Mouse (Mus musculus): ENCODE measurements around the gene Gm13178. TPM values are rescaled to one million over a fixed set of nuclear protein-coding genes. Genes with fewer than 3 reads are reported as not detected.

Gene Gm13178
- total RNA-seq (2015; ENCODE audit: low replicate concordance), result not detected in 2 replicates
- total RNA-seq (2017; ENCODE audit: low replicate concordance), result not detected in 2 replicates

- ATAC-seq (replicated peaks; ENCODE audit: low FRiP score, poor library complexity, severe bottlenecking), result no peak
Measured at GRCm38 (mm10) chr4:144721304-144721703, at the start of gene Gm13178. Gene Gm13178, minus strand, starts transcription at chr4:144721404.

GRCm38 (mm10) chr4:144765722-144766121 is 44.5 kb upstream of the Gm13178 start:
- no peak for ATAC-seq (replicated peaks; ENCODE audit: low FRiP score, poor library complexity, severe bottlenecking)

DNA sequence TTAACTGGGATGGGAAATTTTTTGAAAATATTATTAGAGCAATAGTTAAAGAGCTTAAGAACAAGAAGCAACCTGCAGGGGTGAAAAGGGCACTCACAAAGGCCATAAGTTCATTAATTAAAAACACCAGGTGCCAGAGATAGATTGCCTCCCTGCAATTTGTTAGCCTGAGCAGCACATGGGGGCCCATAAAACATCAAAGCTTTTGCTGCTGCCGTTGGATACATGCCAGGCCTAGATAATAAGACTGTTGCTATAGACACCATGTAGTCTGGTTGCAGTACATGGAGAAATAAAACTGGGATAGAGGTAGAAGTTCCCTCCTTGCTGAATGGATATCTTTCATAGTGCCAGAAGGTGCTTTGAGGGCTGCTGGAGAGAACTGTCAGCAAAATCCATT is 27.9 kb upstream of the Gm13178 start:
- ATAC-seq (replicated peaks; ENCODE audit: low FRiP score, poor library complexity, severe bottlenecking), result no peak

DNA sequence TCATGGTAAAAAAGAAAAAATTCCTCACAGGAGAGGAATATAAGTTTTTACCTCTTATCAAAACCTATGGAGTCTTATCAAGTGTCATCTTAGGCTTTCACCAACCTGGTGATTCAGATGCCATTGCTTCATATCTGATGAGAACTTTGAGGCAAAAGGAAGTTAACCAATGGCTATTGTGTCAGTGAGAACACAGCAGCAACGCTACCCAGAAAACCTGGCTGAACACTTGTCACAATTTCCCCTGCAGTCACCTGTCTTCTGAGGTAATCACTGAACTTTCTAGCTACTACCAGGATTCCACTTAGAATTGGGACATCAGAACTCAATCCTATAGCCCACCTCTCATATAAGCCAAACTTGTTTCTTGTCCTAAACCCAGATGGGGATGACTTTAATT is 1.5 kb downstream of the Gm13178 start:
- ATAC-seq (replicated peaks; ENCODE audit: low FRiP score, poor library complexity, severe bottlenecking), result no peak

- no peak for ATAC-seq (replicated peaks; ENCODE audit: low FRiP score, poor library complexity, severe bottlenecking)
Measured at GRCm38 (mm10) chr4:144718288-144718687, 2.9 kb downstream of the Gm13178 start.

GRCm38 (mm10) chr4:144686268-144686667 is 34.9 kb downstream of the Gm13178 start, which contains the start of gene Gm436:
Gene Gm436, minus strand, starts transcription at chr4:144686368.
- no peak for ATAC-seq (replicated peaks; ENCODE audit: low FRiP score, poor library complexity, severe bottlenecking)

Other genes starting within 250 kb of the Gm13178 start
- not detected in 2 replicates for gene 9430007A20Rik, start 201.6 kb downstream of the Gm13178 start, total RNA-seq (2015; ENCODE audit: low replicate concordance)
- not detected in 2 replicates for gene 9430007A20Rik, start 201.6 kb downstream of the Gm13178 start, total RNA-seq (2017; ENCODE audit: low replicate concordance)
- gene Gm13124, start 156.3 kb downstream of the Gm13178 start, total RNA-seq (2015; ENCODE audit: low replicate concordance), result not detected in 2 replicates
- not detected in 2 replicates for gene Gm13124, start 156.3 kb downstream of the Gm13178 start, total RNA-seq (2017; ENCODE audit: low replicate concordance)
- not detected in 2 replicates for gene Aadacl4, start 107.7 kb downstream of the Gm13178 start, total RNA-seq (2015; ENCODE audit: low replicate concordance)
- not detected in 2 replicates for gene Aadacl4, start 107.7 kb downstream of the Gm13178 start, total RNA-seq (2017; ENCODE audit: low replicate concordance)
- gene Gm436, start 35.0 kb downstream of the Gm13178 start, total RNA-seq (2015; ENCODE audit: low replicate concordance), result not detected in 2 replicates
- not detected in 2 replicates for gene Gm436, start 35.0 kb downstream of the Gm13178 start, total RNA-seq (2017; ENCODE audit: low replicate concordance)
- gene Gm438, start 65.2 kb upstream of the Gm13178 start, total RNA-seq (2015; ENCODE audit: low replicate concordance), result not detected in 2 replicates
- not detected in 2 replicates for gene Gm438, start 65.2 kb upstream of the Gm13178 start, total RNA-seq (2017; ENCODE audit: low replicate concordance)
- gene Dhrs3, start 171.4 kb upstream of the Gm13178 start, total RNA-seq (2015; ENCODE audit: low replicate concordance), result 13.6 and 14.4 TPM in 2 replicates
- gene Dhrs3, start 171.4 kb upstream of the Gm13178 start, total RNA-seq (2017; ENCODE audit: low replicate concordance), result 10.3 and 16.5 TPM in 2 replicates